Mouse (Mus musculus) cortical plate, adult 2 months (tissue): ENCODE results near the gene Nos1.

Experiments used
- CTCF ChIP-seq: fragments of 200-500 bp; IDR thresholded peaks from 2 replicates; pipeline ENCODE4 v1.5.1; 2011; ENCODE audit warnings: mild to moderate bottlenecking, control low read depth, low read length; ENCODE audit not compliant: insufficient read depth; ENCODE audit errors: extremely low read depth
- POLR2A ChIP-seq: fragments of 200-500 bp; IDR thresholded peaks from 2 replicates; pipeline ENCODE4 v1.6.1; 2011; ENCODE audit warnings: mild to moderate bottlenecking, low read length, control low read depth; ENCODE audit not compliant: insufficient read depth; ENCODE audit errors: extremely low read depth

GRCm38 (mm10) chr5:117995911-117996310, 215.1 kb downstream of the Nos1 start:
- TF ChIP-seq CTCF (no peak), POLR2A (no peak)
